Mouse (Mus musculus) lung, postnatal 0 days (tissue): ENCODE measurements around the gene Csf2rb2. TPM values are rescaled to one million over a fixed set of nuclear protein-coding genes. Genes with fewer than 3 reads are reported as not detected.

Experiments
- ATAC-seq: fragments of 200-750 bp; cut with Nextera tagmentation; 2 replicates; pipeline ENCODE4 v1.8.0; 2017; ENCODE audit warnings: moderate library complexity
- DNase-seq: peaks from one replicate; pipeline ENCODE4 v3.0.0-alpha.2; 2016; ENCODE audit warnings: low spot score
- H3K27ac ChIP-seq: fragments of 300-500 bp; sonication (generic); 2 replicates; pipeline ENCODE4 v1.5.1; 2014; ENCODE audit warnings: antibody characterized with exemption, mild to moderate bottlenecking, low read length, mixed read lengths
- H3K27me3 ChIP-seq: fragments of 300-500 bp; sonication (generic); replicated peaks from 2 replicates; pipeline ENCODE4 v1.6.1; 2014; ENCODE audit warnings: low read length, mixed read lengths; ENCODE audit not compliant: insufficient read depth
- H3K36me3 ChIP-seq: fragments of 300-500 bp; sonication (generic); 2 replicates; pipeline ENCODE4 v1.6.1; 2014; ENCODE audit warnings: low read length, mixed read lengths; ENCODE audit not compliant: insufficient read depth
- H3K4me1 ChIP-seq: fragments of 300-500 bp; sonication (generic); 2 replicates; pipeline ENCODE4 v1.6.1; 2014; ENCODE audit warnings: antibody characterized with exemption, low read depth, low read length, mixed read lengths; ENCODE audit not compliant: insufficient read depth
- H3K4me2 ChIP-seq: fragments of 300-500 bp; sonication (generic); replicated peaks from 2 replicates; pipeline ENCODE4 v1.6.1; 2014; ENCODE audit warnings: low read depth, mild to moderate bottlenecking, low read length, moderate library complexity, mixed read lengths
- H3K4me3 ChIP-seq: fragments of 300-500 bp; sonication (generic); 2 replicates; pipeline ENCODE4 v1.5.1; 2014; ENCODE audit warnings: low read depth, low read length
- H3K9ac ChIP-seq: fragments of 300-500 bp; sonication (generic); replicated peaks from 2 replicates; pipeline ENCODE4 v1.6.1; 2014; ENCODE audit warnings: low read depth, mild to moderate bottlenecking
- H3K9me3 ChIP-seq: fragments of 300-500 bp; sonication (generic); 2 replicates; pipeline ENCODE4 v1.6.1; 2016; ENCODE audit warnings: low read length, mixed read lengths
- CTCF ChIP-seq: IDR thresholded peaks from 2 replicates; pipeline ENCODE4 v1.5.1; 2016; ENCODE audit warnings: antibody characterized with exemption, mild to moderate bottlenecking
- EP300 ChIP-seq: IDR thresholded peaks from 2 replicates; pipeline ENCODE4 v1.6.1; 2016; ENCODE audit warnings: antibody characterized with exemption, mild to moderate bottlenecking, control low read depth
- WGBS: fragments of 180-500 bp; shearing (Covaris S2); extraction: QIAGEN DNeasy Blood & Tissue Kit; methylation state at CpG from one replicate; pipeline ENCODE4 v1.1.7; 2014; 5-methylcytosine and 5-hydroxymethylcytosine counted together
- microRNA-seq: library from miRNA; unstranded; fragments of <30 nt; microRNA quantifications from one replicate; pipeline ENCODE4, GENCODE M21; 2016
- polyA plus RNA-seq: library from polyadenylated mRNA; unstranded; fragments of >200 nt; fragmentation: Nextera tagmentation; extraction: Ambion mirVana; gene quantifications from 2 replicates; pipeline ENCODE4 v1.2.1, GENCODE M21; 2015

Gene Csf2rb2
- polyA plus RNA-seq, 1 experiment from 2014 or later, result 0.84 TPM

- Histone ChIP-seq H3K36me3 (no peaks in the 10 kb centered on the region), H3K9me3 (no peaks in the 10 kb centered on the region), H3K9ac (no peak overlapping the region), H3K4me3 (no peak overlapping the region), H3K27ac (no peak overlapping the region), H3K4me1 (no peaks in the 10 kb centered on the region), H3K4me2 (no peak overlapping the region), H3K27me3 (no peaks in the 10 kb centered on the region)
- 60% methylated on average over 14 of the region's 14 CpGs for WGBS
- no peak for ATAC-seq
- TF ChIP-seq CTCF, result no peak
- TF ChIP-seq EP300, result no peak
- DNase-seq, result no peak
Measured at GRCm38 (mm10) chr15:78239956-78240617, 65.4 kb downstream of the Csf2rb2 start.

- WGBS, result 18% methylated on average over 10 of the region's 10 CpGs
- peak; percentile 99 for TF ChIP-seq CTCF
- TF ChIP-seq EP300, result no peak
- H3K36me3 ChIP-seq, result no peaks in the 10 kb centered on the region
- no peak overlapping the region for H3K27ac ChIP-seq
- no peak overlapping the region for H3K4me3 ChIP-seq
- no peak overlapping the region for H3K9ac ChIP-seq
- DNase-seq, result peak; percentile 91
- H3K4me1 ChIP-seq, result no peaks in the 10 kb centered on the region
- H3K27me3 ChIP-seq, result no peaks in the 10 kb centered on the region
- no peak overlapping the region for H3K4me2 ChIP-seq
- no peak for ATAC-seq
- no peaks in the 10 kb centered on the region for H3K9me3 ChIP-seq
Measured at GRCm38 (mm10) chr15:78239453-78239852, 66.1 kb downstream of the Csf2rb2 start.

- Histone ChIP-seq H3K36me3 (no peaks in the 10 kb centered on the region), H3K4me3 (no peak overlapping the region), H3K27me3 (no peaks in the 10 kb centered on the region), H3K27ac (no peak overlapping the region), H3K4me2 (no peak overlapping the region), H3K9ac (no peak overlapping the region), H3K4me1 (no peaks in the 10 kb centered on the region), H3K9me3 (no peaks in the 10 kb centered on the region)
- DNase-seq (no peak), ATAC-seq (no peak)
- no peak for TF ChIP-seq EP300
- no peak for TF ChIP-seq CTCF
- WGBS, result 74% methylated on average over 5 of the region's 5 CpGs
Measured at GRCm38 (mm10) chr15:78234823-78235509, 70.6 kb downstream of the Csf2rb2 start.

Small RNAs within 50 kb of the gene (microRNA-seq; reads per million reads assigned to microRNA genes)
- gene Mir7676-1, result not detected
- gene Mir7676-2, result not detected

Other genes starting within 250 kb of the Csf2rb2 start
- not detected in 2 replicates for gene Cacng2, start 185.7 kb downstream of the Csf2rb2 start, polyA plus RNA-seq
- 61.6 and 62.2 TPM in 2 replicates for gene Ift27, start 131.6 kb downstream of the Csf2rb2 start, polyA plus RNA-seq
- not detected in 2 replicates for gene Pvalb, start 99.3 kb downstream of the Csf2rb2 start, polyA plus RNA-seq
- 12.6 and 13.4 TPM in 2 replicates for gene Ncf4, start 60.9 kb downstream of the Csf2rb2 start, polyA plus RNA-seq
- 7.8 and 8.7 TPM in 2 replicates for gene Csf2rb, start 20.0 kb upstream of the Csf2rb2 start, polyA plus RNA-seq
- not detected in 2 replicates for gene Tex33, start 90.2 kb upstream of the Csf2rb2 start, polyA plus RNA-seq
- 160 and 171 TPM in 2 replicates for gene Tst, start 100.2 kb upstream of the Csf2rb2 start, polyA plus RNA-seq
- 4.1 TPM in 2 replicates for gene Mpst, start 100.7 kb upstream of the Csf2rb2 start, polyA plus RNA-seq
- 23.4 and 27.4 TPM in 2 replicates for gene Kctd17, start 122.8 kb upstream of the Csf2rb2 start, polyA plus RNA-seq
- gene Tmprss6, start 162.9 kb upstream of the Csf2rb2 start, polyA plus RNA-seq, result 0.20 and 0.23 TPM in 2 replicates
- gene Il2rb, start 189.6 kb upstream of the Csf2rb2 start, polyA plus RNA-seq, result 0.63 and 0.67 TPM in 2 replicates
- 19.1 and 21.5 TPM in 2 replicates for gene C1qtnf6, start 225.7 kb upstream of the Csf2rb2 start, polyA plus RNA-seq
- gene Sstr3, start 239.0 kb upstream of the Csf2rb2 start, polyA plus RNA-seq, result 0.06 and 0.10 TPM in 2 replicates